Mouse (Mus musculus): ENCODE results near the gene Mdga2.

- no peak for TF ChIP-seq HCFC1 (IDR thresholded peaks at IDR 0.05; ENCODE audit: borderline replicate concordance, insufficient read depth, low read length)
- no peak for TF ChIP-seq CHD2 (IDR thresholded peaks at IDR 0.05; ENCODE audit: low read depth, low read length)
- no peak for TF ChIP-seq ZC3H11A (IDR thresholded peaks at IDR 0.05; ENCODE audit: borderline replicate concordance, low read depth, low read length)
- no peak for TF ChIP-seq MAFK (IDR thresholded peaks at IDR 0.05; ENCODE audit: insufficient read depth, low read depth, low read length)
- TF ChIP-seq ZNF384 (IDR thresholded peaks at IDR 0.05; ENCODE audit: low read depth, low read length) = no peak
Observed at GRCm38 (mm10) chr12:66470243-66470863, 752.0 kb downstream of the Mdga2 start.

Measured in ES-E14 (cell line).